Mouse (Mus musculus): ENCODE data around the gene Cd55.

- TF ChIP-seq CTCF (IDR thresholded peaks at IDR 0.05; ENCODE audit: control insufficient read depth, insufficient read depth, insufficient replicate concordance, low read depth, low read length): no peak
- TF ChIP-seq POLR2A (IDR thresholded peaks at IDR 0.05; ENCODE audit: control insufficient read depth, low read depth, low read length): peak; percentile 83
Measured at GRCm38 (mm10) chr1:130422664-130423111, 39.9 kb downstream of the Cd55 start, which contains the start of gene Cd55b.
